Mouse (Mus musculus) MEL (cell line): ENCODE measurements around the gene Rbms3. TPM values are rescaled to one million over a fixed set of nuclear protein-coding genes. Genes with fewer than 3 reads are reported as not detected.

ENCODE experiments used
- DNase-seq: peaks from one replicate; pipeline ENCODE4 v3.0.0; 2011; ENCODE audit warnings: low read depth, low spot score
- H3K27ac ChIP-seq: 2 replicates; pipeline ENCODE4 v1.5.1; 2012; ENCODE audit warnings: low read depth, mild to moderate bottlenecking, control low read depth, low read length, moderate library complexity; ENCODE audit not compliant: control insufficient read depth
- H3K27me3 ChIP-seq, 2 experiments: fragments of 150-350 bp in 1 of 2; sonication (generic) in 1 of 2; 2 replicates each; pipeline ENCODE4 v1.6.1; 2012; ENCODE audit warnings: low read length in 2 of 2, mild to moderate bottlenecking in 2 of 2, improper control_type of control experiment in 1 of 2, moderate library complexity in 1 of 2; ENCODE audit not compliant: insufficient read depth in 2 of 2, control insufficient read depth in 1 of 2
- H3K36me3 ChIP-seq, 2 experiments: 2 replicates each; pipeline ENCODE4 v1.6.1; 2012 to 2014; ENCODE audit warnings: low read length in 2 of 2, improper control_type of control experiment in 1 of 2, inconsistent platforms in 1 of 2, mild to moderate bottlenecking in 1 of 2; ENCODE audit not compliant: insufficient read depth in 2 of 2, control insufficient read depth in 1 of 2
- H3K4me1 ChIP-seq, 2 experiments: fragments of 150-350 bp in 1 of 2; sonication (generic) in 1 of 2; 2 replicates each; pipeline ENCODE4 v1.6.1; 2012; ENCODE audit warnings: low read length in 2 of 2, improper control_type of control experiment in 1 of 2, mild to moderate bottlenecking in 1 of 2; ENCODE audit not compliant: insufficient read depth in 2 of 2, control insufficient read depth in 1 of 2
- H3K4me3 ChIP-seq, 2 experiments: fragments of 150-350 bp in 1 of 2; sonication (generic) in 1 of 2; 2 replicates each; pipeline ENCODE4 v1.5.1; 2012; ENCODE audit warnings: low read depth in 2 of 2, low read length in 2 of 2, mild to moderate bottlenecking in 2 of 2, moderate library complexity in 2 of 2, control low read depth in 1 of 2, improper control_type of control experiment in 1 of 2; ENCODE audit not compliant: control insufficient read depth in 1 of 2, insufficient read depth in 1 of 2
- H3K79me2 ChIP-seq: 2 replicates; pipeline ENCODE4 v1.6.1; 2012; ENCODE audit warnings: mild to moderate bottlenecking, low read length, moderate library complexity; ENCODE audit not compliant: control insufficient read depth, poor library complexity, insufficient read depth
- H3K9ac ChIP-seq: 2 replicates; pipeline ENCODE4 v1.6.1; 2012; ENCODE audit warnings: low read depth, mild to moderate bottlenecking, control low read depth, low read length, moderate library complexity; ENCODE audit not compliant: control insufficient read depth, poor library complexity, severe bottlenecking
- H3K9me3 ChIP-seq: fragments of 150-350 bp; sonication (generic); replicated peaks from 2 replicates; pipeline ENCODE4 v1.6.1; 2012; ENCODE audit warnings: mild to moderate bottlenecking, low read length, improper control_type of control experiment, moderate library complexity; ENCODE audit not compliant: insufficient read depth
- BHLHE40 ChIP-seq: IDR thresholded peaks from 2 replicates; pipeline ENCODE4 v1.6.1; 2012; ENCODE audit warnings: low read depth, mild to moderate bottlenecking, inconsistent platforms, low read length, improper control_type of control experiment, borderline replicate concordance
- CHD2 ChIP-seq: IDR thresholded peaks from 2 replicates; pipeline ENCODE4 v1.6.1; 2011; ENCODE audit warnings: low read length, improper control_type of control experiment
- CTCF ChIP-seq, 3 experiments: IDR thresholded peaks in 2 of 3; conservative IDR thresholded peaks in 1 of 3; 2 replicates each; pipeline ENCODE4 v1.5.1; 2011 to 2012; ENCODE audit warnings: low read length in 3 of 3, low read depth in 2 of 3, mild to moderate bottlenecking in 2 of 3, improper control_type of control experiment in 1 of 3, inconsistent platforms in 1 of 3, mixed read lengths in 1 of 3, moderate library complexity in 1 of 3; ENCODE audit not compliant: control insufficient read depth in 1 of 3, insufficient read depth in 1 of 3, poor library complexity in 1 of 3, severe bottlenecking in 1 of 3
- E2F4 ChIP-seq: IDR thresholded peaks from 2 replicates; pipeline ENCODE4 v1.6.1; 2011; ENCODE audit warnings: low read depth, low read length, improper control_type of control experiment, borderline replicate concordance
- EP300 ChIP-seq, 2 experiments: IDR thresholded peaks; 2 replicates each; pipeline ENCODE4 v1.6.1; 2011; ENCODE audit warnings: improper control_type of control experiment in 2 of 2, low read length in 2 of 2, low read depth in 1 of 2, mild to moderate bottlenecking in 1 of 2
- ETS1 ChIP-seq: IDR thresholded peaks from 2 replicates; pipeline ENCODE4 v1.6.1; 2012; ENCODE audit warnings: low read depth, mild to moderate bottlenecking, inconsistent platforms, low read length, improper control_type of control experiment, moderate library complexity
- GABPA ChIP-seq: IDR thresholded peaks from 2 replicates; pipeline ENCODE4 v1.6.1; 2012; ENCODE audit warnings: low read depth, mild to moderate bottlenecking, inconsistent platforms, low read length, improper control_type of control experiment, moderate library complexity
- MAFK ChIP-seq: IDR thresholded peaks from 2 replicates; pipeline ENCODE4 v1.6.1; 2011; ENCODE audit warnings: low read depth, mild to moderate bottlenecking, low read length, improper control_type of control experiment, borderline replicate concordance
- MAX ChIP-seq: IDR thresholded peaks from 2 replicates; pipeline ENCODE4 v1.6.1; 2011; ENCODE audit warnings: low read length, improper control_type of control experiment
- MAZ ChIP-seq: IDR thresholded peaks from 2 replicates; pipeline ENCODE4 v1.6.1; 2012; ENCODE audit warnings: low read depth, mild to moderate bottlenecking, inconsistent platforms, low read length, improper control_type of control experiment
- MEF2A ChIP-seq: IDR thresholded peaks from 2 replicates; pipeline ENCODE4 v1.6.1; 2014; ENCODE audit warnings: low read depth, mild to moderate bottlenecking, inconsistent platforms, low read length, improper control_type of control experiment; ENCODE audit not compliant: poor library complexity, insufficient replicate concordance, severe bottlenecking; ENCODE audit errors: extremely low read depth
- MXI1 ChIP-seq: IDR thresholded peaks from 2 replicates; pipeline ENCODE4 v1.6.1; 2011; ENCODE audit warnings: mild to moderate bottlenecking, low read depth, low read length, improper control_type of control experiment
- MYC ChIP-seq: IDR thresholded peaks from 2 replicates; pipeline ENCODE4 v1.6.1; 2011; ENCODE audit warnings: low read depth, mild to moderate bottlenecking, low read length, improper control_type of control experiment, moderate library complexity
- NELFE ChIP-seq: IDR thresholded peaks from 2 replicates; pipeline ENCODE4 v1.6.1; 2011; ENCODE audit warnings: low read depth, low read length, improper control_type of control experiment
- POLR2AphosphoS5 ChIP-seq: IDR thresholded peaks from 2 replicates; pipeline ENCODE4 v1.6.1; 2012; ENCODE audit warnings: low read depth, borderline replicate concordance, mild to moderate bottlenecking, inconsistent platforms, low read length, moderate library complexity, mixed read lengths
- RAD21 ChIP-seq: IDR thresholded peaks from 2 replicates; pipeline ENCODE4 v1.6.1; 2011; ENCODE audit warnings: mild to moderate bottlenecking, low read depth, low read length, improper control_type of control experiment
- SMC3 ChIP-seq: IDR thresholded peaks from 2 replicates; pipeline ENCODE4 v1.6.1; 2011; ENCODE audit warnings: low read depth, low read length, improper control_type of control experiment
- TAL1 ChIP-seq: IDR thresholded peaks from 2 replicates; pipeline ENCODE4 v1.6.1; 2012; ENCODE audit warnings: mild to moderate bottlenecking, inconsistent platforms, low read length, moderate library complexity, mixed read lengths
- TCF12 ChIP-seq: IDR thresholded peaks from 2 replicates; pipeline ENCODE4 v1.6.1; 2014; ENCODE audit warnings: low read depth, mild to moderate bottlenecking, inconsistent platforms, low read length, improper control_type of control experiment, moderate library complexity
- UBTF ChIP-seq: IDR thresholded peaks from 2 replicates; pipeline ENCODE4 v1.6.1; 2012; ENCODE audit warnings: low read depth, mild to moderate bottlenecking, inconsistent platforms, low read length, improper control_type of control experiment, moderate library complexity, borderline replicate concordance; ENCODE audit not compliant: insufficient read depth
- ZC3H11A ChIP-seq: IDR thresholded peaks from 2 replicates; pipeline ENCODE4 v1.6.1; 2012; ENCODE audit warnings: low read depth, mild to moderate bottlenecking, inconsistent platforms, low read length, improper control_type of control experiment
- ZMIZ1 ChIP-seq: IDR thresholded peaks from 2 replicates; pipeline ENCODE4 v1.6.1; 2012; ENCODE audit warnings: low read depth, mild to moderate bottlenecking, inconsistent platforms, low read length, improper control_type of control experiment, moderate library complexity
- polyA plus RNA-seq, 2 experiments: library from polyadenylated mRNA; stranded (reverse) in 1 of 2; unstranded in 1 of 2; fragments of >175 nt in 1 of 2; fragments of >200 nt in 1 of 2; gene quantifications; 2 replicates each; pipeline versions ENCODE4 v1.2.1 to v1.2.4; 2012; ENCODE audit warnings: low replicate concordance in 2 of 2, low read depth in 1 of 2; ENCODE audit not compliant: insufficient read length in 2 of 2, insufficient read depth in 1 of 2, missing spikeins in 1 of 2
- total RNA-seq: library from RNA; depleted of rRNA; stranded (reverse); fragments of 300-350 nt; gene quantifications from 2 replicates; pipeline ENCODE4 v1.2.3, GENCODE M21; 2012

The Rbms3 gene
- total and polyA plus RNA-seq, 3 experiments: not detected

DNA sequence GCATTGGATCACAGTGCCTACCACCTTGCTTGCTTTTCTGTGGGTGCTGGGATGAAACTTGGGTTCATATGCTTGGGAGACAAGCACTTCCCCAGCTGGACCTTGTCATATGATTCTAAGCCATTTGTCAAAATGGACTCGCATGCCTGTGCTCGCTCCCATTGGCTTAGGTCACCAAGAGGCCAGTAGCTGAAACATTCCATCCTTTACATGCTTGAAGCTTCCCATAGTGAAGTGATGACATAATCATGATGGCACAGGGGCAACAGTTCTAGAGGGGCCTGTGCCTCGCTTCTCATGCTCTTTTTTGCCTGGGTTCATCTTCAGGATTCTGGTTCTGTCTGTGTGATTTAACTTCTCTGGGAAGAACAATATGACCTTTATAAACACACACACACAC is 857.9 kb downstream of the Rbms3 start:
- H3K79me2 ChIP-seq: no peaks in the 10 kb centered on the region
- no peaks in the 10 kb centered on the region for H3K36me3 ChIP-seq
- no peaks in the 10 kb centered on the region for H3K9me3 ChIP-seq
- no peak overlapping the region for H3K4me3 ChIP-seq
- H3K9ac ChIP-seq: no peak overlapping the region
- TF ChIP-seq ZMIZ1: no peak
- no peak for TF ChIP-seq MAX
- TF ChIP-seq MXI1: no peak
- TF ChIP-seq NELFE: no peak
- no peak for TF ChIP-seq SMC3
- DNase-seq: no peak
- H3K4me1 ChIP-seq: no peaks in the 10 kb centered on the region
- no peaks in the 10 kb centered on the region for H3K27me3 ChIP-seq
- no peak overlapping the region for H3K27ac ChIP-seq

DNA sequence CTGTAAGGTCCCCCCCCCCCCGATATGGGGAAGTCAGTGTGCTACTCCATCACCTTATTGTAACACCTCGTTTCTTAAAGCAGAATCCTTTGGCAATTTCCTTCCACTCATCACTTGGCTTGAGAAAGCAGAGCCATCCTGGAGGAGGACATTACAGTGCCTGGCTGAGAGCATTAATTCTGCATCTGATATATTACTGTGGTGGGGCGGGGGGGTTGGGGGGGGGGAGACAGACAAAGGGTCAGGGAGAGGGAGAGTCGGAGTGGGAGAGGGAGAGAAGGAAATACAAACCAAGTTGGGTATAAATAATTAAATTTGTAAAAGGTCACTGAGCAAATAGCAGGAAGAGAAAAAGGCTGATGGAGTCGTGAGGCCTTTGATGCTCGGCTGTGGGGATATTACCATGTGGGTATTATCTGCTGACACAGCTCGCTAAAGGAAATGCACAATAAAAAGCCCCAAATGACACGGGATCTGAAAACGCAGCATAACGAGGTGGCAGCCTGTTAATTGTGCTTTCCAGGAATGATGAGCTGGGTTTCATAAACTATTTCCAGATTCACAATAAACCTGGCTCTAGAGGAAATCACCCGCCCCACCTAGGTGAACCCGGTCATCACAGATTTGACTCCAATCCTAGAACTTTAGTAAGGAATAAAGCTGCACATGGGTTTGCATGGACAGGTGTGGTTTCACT is 860.2 kb downstream of the Rbms3 start:
- Histone ChIP-seq H3K9ac (no peak overlapping the region), H3K27ac (no peak overlapping the region), H3K4me1 (no peaks in the 10 kb centered on the region), H3K36me3 (no peaks in the 10 kb centered on the region), H3K4me3 (no peak overlapping the region), H3K27me3 (no peaks in the 10 kb centered on the region), H3K79me2 (no peaks in the 10 kb centered on the region), H3K9me3 (no peaks in the 10 kb centered on the region)
- DNase-seq: no peak
- TF ChIP-seq MAZ (no peak), ETS1 (no peak), MEF2A (no peak), CHD2 (no peak), POLR2AphosphoS5 (no peak), UBTF (no peak), MYC (no peak), RAD21 (no peak), ZC3H11A (no peak), TCF12 (no peak), MAFK (no peak), TAL1 (no peak), GABPA (no peak), CTCF (IDR thresholded peaks at IDR 0.05 in 2 of 3, conservative IDR thresholded peaks at IDR 0.05 in 1 of 3; ENCODE audit: control insufficient read depth in 1 of 3, insufficient read depth in 1 of 3, low read depth in 2 of 3, low read length in 3 of 3, poor library complexity in 1 of 3, severe bottlenecking in 1 of 3) (no peak), BHLHE40 (no peak), MXI1 (no peak), E2F4 (no peak), EP300 (IDR thresholded peaks at IDR 0.05; ENCODE audit: low read depth in 1 of 2, low read length in 2 of 2) (no peak)
